Mouse (Mus musculus): ENCODE measurements at regions not wholly inside any gene's neighbourhood (a gene's known extent, or its start where the extent isn't known, plus 50 kb on each side); places are given as distances from the start of the nearest gene placed in this dataset.

DNA sequence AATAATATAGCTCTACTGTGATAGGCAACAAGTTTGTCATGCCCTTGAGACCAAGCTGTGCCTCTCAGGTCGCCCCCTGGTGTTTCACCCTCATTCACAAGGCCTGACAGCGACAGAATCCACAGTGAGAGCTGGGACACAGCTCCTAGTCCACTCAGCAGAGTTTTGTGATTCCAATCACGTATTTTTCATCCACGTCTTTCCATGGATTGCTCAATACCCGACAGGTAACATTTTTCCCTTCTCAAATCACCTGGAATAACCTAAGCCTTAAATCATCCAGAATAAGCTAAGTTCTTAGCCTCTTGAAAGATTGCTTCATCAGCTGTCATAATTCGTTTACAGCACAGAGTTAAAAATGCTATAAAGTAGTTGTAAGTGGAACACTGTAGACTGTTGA lies 211.3 kb downstream of the Ccdc91 start:
- H3K9ac ChIP-seq (ENCODE audit: insufficient read depth, low read depth) = no peak overlapping the region
- in situ Hi-C loops (cut with MboI; ENCODE audit: low pct_ligation_motif_present, low pct_unique_long_range_greater_than_20kb, low sequenced_read_pairs) = no loop called here
- no peak overlapping the region for H3K4me3 ChIP-seq (replicated peaks in 1 of 3; ENCODE audit: low read depth in 2 of 3, low read length in 2 of 3, poor library complexity in 1 of 3)
- peak; percentile 10; the same call in 1 of the 2 replicates for TF ChIP-seq RAD21 (IDR thresholded peaks at IDR 0.05; ENCODE audit: low read depth, low read length)
- TF ChIP-seq CTCF (conservative IDR thresholded peaks at IDR 0.05 in 1 of 2, IDR thresholded peaks at IDR 0.05 in 1 of 2; ENCODE audit: low read depth in 2 of 2, low read length in 2 of 2) = peak in 1 of 2 experiments; percentile 49; a peak in 2 of 4 replicates
- TF ChIP-seq SMC3 (IDR thresholded peaks at IDR 0.05; ENCODE audit: low read depth, low read length) = peak; percentile 36
- no peak for TF ChIP-seq ZKSCAN1 (IDR thresholded peaks at IDR 0.05; ENCODE audit: borderline replicate concordance, low read depth, low read length)
- H3K4me2 ChIP-seq (ENCODE audit: insufficient read depth, low read depth, poor library complexity, severe bottlenecking) = no peak overlapping the region
- H3K79me2 ChIP-seq (replicated peaks; ENCODE audit: control insufficient read depth, extremely low read depth, insufficient read depth, poor library complexity, severe bottlenecking) = no peaks in the 10 kb centered on the region
- no peaks in the 10 kb centered on the region for H3K27me3 ChIP-seq (replicated peaks)
- no peaks in the 10 kb centered on the region for H3K36me3 ChIP-seq (replicated peaks in 1 of 2; ENCODE audit: control insufficient read depth in 1 of 2, insufficient read depth in 1 of 2, low read length in 1 of 2)
- H3K27ac ChIP-seq (ENCODE audit: insufficient read depth, low read depth) = no peak overlapping the region
- no peak for DNase-seq (ENCODE audit: extremely low read depth)
- peaks cover 0 to 2% of the 10 kb centered on the region in 2 experiments; a peak in 1 of 4 replicates for H3K4me1 ChIP-seq (ENCODE audit: control insufficient read depth in 1 of 2, insufficient read depth in 2 of 2)
- dilution Hi-C loops (cut with MboI; ENCODE audit: extremely low pct_ligation_motif_present, extremely low pct_unique_long_range_greater_than_20kb, low sequenced_read_pairs) = no loop called here
- H3K9me3 ChIP-seq (replicated peaks; ENCODE audit: low read length) = no peaks in the 10 kb centered on the region

DNA sequence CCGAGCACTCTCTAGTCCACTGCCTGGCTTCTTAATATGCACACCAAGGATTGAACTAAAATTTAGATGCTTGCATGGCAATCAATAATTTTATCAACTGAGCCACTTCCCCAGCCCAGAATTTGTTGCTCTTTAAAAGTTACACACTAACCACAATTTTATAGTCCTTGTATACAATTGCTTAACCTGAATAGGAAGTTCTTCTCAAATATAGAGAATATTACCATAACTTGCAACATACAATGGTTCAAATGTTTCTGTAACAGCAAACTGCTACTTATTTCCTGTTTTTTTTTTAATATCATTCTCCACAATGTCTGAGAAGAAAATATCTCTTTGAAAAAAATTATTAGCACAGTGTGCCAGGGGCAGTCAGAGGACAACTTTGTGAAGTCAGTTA lies 222.6 kb downstream of the Ccdc91 start:
- no peak for DNase-seq (ENCODE audit: extremely low read depth)
- Histone ChIP-seq H3K9me3 (replicated peaks; ENCODE audit: low read length) (no peaks in the 10 kb centered on the region), H3K36me3 (replicated peaks in 1 of 2; ENCODE audit: control insufficient read depth in 1 of 2, insufficient read depth in 1 of 2, low read length in 1 of 2) (no peaks in the 10 kb centered on the region), H3K27ac (ENCODE audit: insufficient read depth, low read depth) (no peak overlapping the region), H3K4me3 (replicated peaks in 1 of 3; ENCODE audit: low read depth in 2 of 3, low read length in 2 of 3, poor library complexity in 1 of 3) (no peak overlapping the region), H3K9ac (ENCODE audit: insufficient read depth, low read depth) (no peak overlapping the region), H3K4me1 (ENCODE audit: control insufficient read depth in 1 of 2, insufficient read depth in 2 of 2) (no peaks in the 10 kb centered on the region), H3K27me3 (replicated peaks) (no peaks in the 10 kb centered on the region), H3K4me2 (ENCODE audit: insufficient read depth, low read depth, poor library complexity, severe bottlenecking) (no peak overlapping the region), H3K79me2 (replicated peaks; ENCODE audit: control insufficient read depth, extremely low read depth, insufficient read depth, poor library complexity, severe bottlenecking) (no peaks in the 10 kb centered on the region)
- no peak for TF ChIP-seq POLR2AphosphoS2 (IDR thresholded peaks at IDR 0.05; ENCODE audit: low read depth, low read length)
- no peak for TF ChIP-seq USF2 (conservative IDR thresholded peaks at IDR 0.05; ENCODE audit: low read depth, low read length)
- no peak for TF ChIP-seq KAT2A (IDR thresholded peaks at IDR 0.05; ENCODE audit: insufficient replicate concordance, low read length)
- TF ChIP-seq CHD2 (IDR thresholded peaks at IDR 0.05; ENCODE audit: low read length) = no peak
- TF ChIP-seq ETS1 (conservative IDR thresholded peaks at IDR 0.05; ENCODE audit: low read depth, low read length) = no peak
- no peak for TF ChIP-seq JUN (IDR thresholded peaks at IDR 0.05; ENCODE audit: insufficient read depth, low read depth, low read length)
- TF ChIP-seq MEF2A (IDR thresholded peaks at IDR 0.05; ENCODE audit: borderline replicate concordance, low read depth, low read length) = no peak
- TF ChIP-seq RAD21 (IDR thresholded peaks at IDR 0.05; ENCODE audit: low read depth, low read length) = no peak
- TF ChIP-seq MAFK (IDR thresholded peaks at IDR 0.05; ENCODE audit: insufficient replicate concordance, low read length) = no peak
- TF ChIP-seq MYC (IDR thresholded peaks at IDR 0.05; ENCODE audit: low read depth, low read length) = no peak
- no peak for TF ChIP-seq POLR2A (IDR thresholded peaks at IDR 0.05; ENCODE audit: low read depth, low read length)
- TF ChIP-seq SIN3A (IDR thresholded peaks at IDR 0.05; ENCODE audit: low read length) = no peak
- no peak for TF ChIP-seq NRF1 (IDR thresholded peaks at IDR 0.05; ENCODE audit: low read depth, low read length)
- no peak for TF ChIP-seq ZNF384 (IDR thresholded peaks at IDR 0.05; ENCODE audit: low read depth, low read length)
- TF ChIP-seq SMC3 (IDR thresholded peaks at IDR 0.05; ENCODE audit: low read depth, low read length) = no peak
- no peak for TF ChIP-seq JUND (conservative IDR thresholded peaks at IDR 0.05; ENCODE audit: low read depth, low read length)
- no peak for TF ChIP-seq RCOR1 (conservative IDR thresholded peaks at IDR 0.05; ENCODE audit: low read depth, low read length)
- dilution Hi-C loops (cut with MboI; ENCODE audit: extremely low pct_ligation_motif_present, extremely low pct_unique_long_range_greater_than_20kb, low sequenced_read_pairs) = no loop called here
- in situ Hi-C loops (cut with MboI; ENCODE audit: low pct_ligation_motif_present, low pct_unique_long_range_greater_than_20kb, low sequenced_read_pairs) = no loop called here

Measured in CH12.LX (cell line).